Mouse (Mus musculus): Measurements from ENCODE around the gene Dmrtb1. TPM values are rescaled to one million over a fixed set of nuclear protein-coding genes. Genes with fewer than 3 reads are reported as not detected.

Gene Dmrtb1
- polyA plus RNA-seq, 1 experiment from 2014 or later: not detected

DNA sequence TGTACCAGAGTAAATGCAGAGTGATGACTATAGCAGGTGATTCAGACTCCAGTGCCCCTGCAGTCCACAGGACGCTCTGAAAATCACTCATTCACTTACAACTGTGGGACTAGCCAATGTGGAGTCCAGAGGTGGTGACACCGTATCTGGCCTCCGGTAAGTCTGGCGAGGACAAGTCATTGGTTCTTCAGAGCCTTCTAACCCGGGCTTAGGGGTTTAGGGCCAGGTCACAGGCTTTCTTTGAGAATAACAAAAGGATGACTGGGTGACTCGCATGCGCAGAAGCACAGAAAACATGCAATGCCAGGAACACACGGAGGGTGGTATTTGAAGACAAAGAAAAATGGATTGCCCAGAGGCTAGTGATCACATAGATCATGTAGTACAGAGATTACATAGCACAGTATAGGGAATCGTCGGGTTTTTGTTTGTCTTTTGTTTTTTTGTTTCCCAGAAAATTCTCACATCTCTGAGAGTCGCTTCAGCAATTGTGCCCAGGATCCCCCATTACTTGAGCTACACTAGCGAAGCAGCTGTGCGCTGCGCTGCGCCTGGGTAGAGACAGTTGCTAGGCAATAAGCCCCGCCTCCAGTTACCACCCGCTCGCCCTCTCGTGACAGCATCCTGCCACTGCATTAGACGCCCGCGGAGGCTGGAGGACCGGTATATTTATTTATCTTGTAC, 10.2 kb downstream of the Dmrtb1 start:
- H3K27ac ChIP-seq (ENCODE audit: low read depth): no peak overlapping the region
- no peak overlapping the region for H3K4me2 ChIP-seq (ENCODE audit: low read depth, low read length)
- peak; percentile 84 for DNase-seq
- H3K27me3 ChIP-seq (ENCODE audit: insufficient read depth, low read length): peaks cover 13% of the 10 kb centered on the region
- TF ChIP-seq CTCF (IDR thresholded peaks at IDR 0.05; ENCODE audit: low read depth): peak; percentile 65
- no peak for TF ChIP-seq EP300 (IDR thresholded peaks at IDR 0.05; ENCODE audit: low read depth)
- H3K4me1 ChIP-seq (ENCODE audit: insufficient read depth): 0 out of 2 replicates have a peak, but pooled peaks cover 2% of the 10 kb centered on the region
- no peaks in the 10 kb centered on the region for H3K36me3 ChIP-seq (replicated peaks; ENCODE audit: insufficient read depth, low read length)
- no peaks in the 10 kb centered on the region for H3K9me3 ChIP-seq (ENCODE audit: low read length)
- WGBS (ENCODE audit: insufficient replicate concordance): 23% methylated on average over 23 of the region's 23 CpGs
- peak; percentile 62 for ATAC-seq
- no peak overlapping the region for H3K9ac ChIP-seq (replicated peaks)
- no peak overlapping the region for H3K4me3 ChIP-seq (ENCODE audit: low read depth, low read length)

GRCm38 (mm10) chr4:107670731-107671130, 13.3 kb downstream of the Dmrtb1 start:
- DNase-seq: no peak
- WGBS (ENCODE audit: insufficient replicate concordance): 77% methylated on average over 5 of the region's 5 CpGs

GRCm38 (mm10) chr4:107668514-107668913, 15.5 kb downstream of the Dmrtb1 start:
- Histone ChIP-seq H3K27ac (ENCODE audit: low read depth) (no peak overlapping the region), H3K4me3 (ENCODE audit: low read depth, low read length) (no peak overlapping the region), H3K4me1 (ENCODE audit: insufficient read depth) (no peaks in the 10 kb centered on the region), H3K36me3 (replicated peaks; ENCODE audit: insufficient read depth, low read length) (no peaks in the 10 kb centered on the region), H3K9ac (replicated peaks) (no peak overlapping the region), H3K27me3 (ENCODE audit: insufficient read depth, low read length) (peaks cover 10% of the 10 kb centered on the region), H3K9me3 (ENCODE audit: low read length) (no peaks in the 10 kb centered on the region), H3K4me2 (ENCODE audit: low read depth, low read length) (no peak overlapping the region)
- WGBS (ENCODE audit: insufficient replicate concordance): 81% methylated on average over 2 of the region's 2 CpGs
- TF ChIP-seq EP300 (IDR thresholded peaks at IDR 0.05; ENCODE audit: low read depth) (no peak), CTCF (IDR thresholded peaks at IDR 0.05; ENCODE audit: low read depth) (no peak)
- ATAC-seq: no peak
- DNase-seq: no peak

More at GRCm38 (mm10) chr4:107670731-107671130, 13.3 kb downstream of the Dmrtb1 start:
- H3K27ac ChIP-seq (ENCODE audit: low read depth): no peak overlapping the region
- H3K4me2 ChIP-seq (ENCODE audit: low read depth, low read length): no peak overlapping the region
- H3K9ac ChIP-seq (replicated peaks): no peak overlapping the region
- H3K4me1 ChIP-seq (ENCODE audit: insufficient read depth): 0 out of 2 replicates have a peak, but pooled peaks cover 2% of the 10 kb centered on the region
- no peaks in the 10 kb centered on the region for H3K36me3 ChIP-seq (replicated peaks; ENCODE audit: insufficient read depth, low read length)
- peaks cover 13% of the 10 kb centered on the region for H3K27me3 ChIP-seq (ENCODE audit: insufficient read depth, low read length)
- H3K4me3 ChIP-seq (ENCODE audit: low read depth, low read length): no peak overlapping the region
- TF ChIP-seq EP300 (IDR thresholded peaks at IDR 0.05; ENCODE audit: low read depth) (no peak), CTCF (IDR thresholded peaks at IDR 0.05; ENCODE audit: low read depth) (no peak)
- no peaks in the 10 kb centered on the region for H3K9me3 ChIP-seq (ENCODE audit: low read length)
- no peak for ATAC-seq

GRCm38 (mm10) chr4:107660649-107661048, 23.4 kb downstream of the Dmrtb1 start:
- no peak overlapping the region for H3K4me2 ChIP-seq (ENCODE audit: low read depth, low read length)
- no peak overlapping the region for H3K27ac ChIP-seq (ENCODE audit: low read depth)
- H3K4me3 ChIP-seq (ENCODE audit: low read depth, low read length): no peak overlapping the region
- H3K36me3 ChIP-seq (replicated peaks; ENCODE audit: insufficient read depth, low read length): no peaks in the 10 kb centered on the region
- H3K27me3 ChIP-seq (ENCODE audit: insufficient read depth, low read length): no peaks in the 10 kb centered on the region
- ATAC-seq (no peak), DNase-seq (no peak)
- no peaks in the 10 kb centered on the region for H3K9me3 ChIP-seq (ENCODE audit: low read length)
- WGBS (ENCODE audit: insufficient replicate concordance): 84% methylated on average over 11 of the region's 11 CpGs
- no peak overlapping the region for H3K9ac ChIP-seq (replicated peaks)
- H3K4me1 ChIP-seq (ENCODE audit: insufficient read depth): no peaks in the 10 kb centered on the region
- TF ChIP-seq CTCF (IDR thresholded peaks at IDR 0.05; ENCODE audit: low read depth) (no peak), EP300 (IDR thresholded peaks at IDR 0.05; ENCODE audit: low read depth) (no peak)

GRCm38 (mm10) chr4:107653280-107653643, 30.8 kb downstream of the Dmrtb1 start:
- ATAC-seq: no peak

GRCm38 (mm10) chr4:107652598-107653279, 31.3 kb downstream of the Dmrtb1 start:
- Histone ChIP-seq H3K9me3 (ENCODE audit: low read length) (no peaks in the 10 kb centered on the region), H3K9ac (replicated peaks) (no peak overlapping the region), H3K36me3 (replicated peaks; ENCODE audit: insufficient read depth, low read length) (no peaks in the 10 kb centered on the region), H3K4me2 (ENCODE audit: low read depth, low read length) (peak overlapping the region; percentile 46; the same call in 1 of the 2 replicates), H3K27me3 (ENCODE audit: insufficient read depth, low read length) (no peaks in the 10 kb centered on the region), H3K27ac (ENCODE audit: low read depth) (no peak overlapping the region), H3K4me1 (ENCODE audit: insufficient read depth) (no peaks in the 10 kb centered on the region), H3K4me3 (ENCODE audit: low read depth, low read length) (no peak overlapping the region)
- peak; percentile 83 for TF ChIP-seq CTCF (IDR thresholded peaks at IDR 0.05; ENCODE audit: low read depth)
- no peak for TF ChIP-seq EP300 (IDR thresholded peaks at IDR 0.05; ENCODE audit: low read depth)
- ATAC-seq (peak; percentile 80), DNase-seq (peak; percentile 78)
- WGBS (ENCODE audit: insufficient replicate concordance): 4% methylated on average over 7 of the region's 7 CpGs

More at GRCm38 (mm10) chr4:107653280-107653643, 30.8 kb downstream of the Dmrtb1 start:
- Histone ChIP-seq H3K4me1 (ENCODE audit: insufficient read depth) (no peaks in the 10 kb centered on the region), H3K27me3 (ENCODE audit: insufficient read depth, low read length) (no peaks in the 10 kb centered on the region), H3K27ac (ENCODE audit: low read depth) (no peak overlapping the region), H3K36me3 (replicated peaks; ENCODE audit: insufficient read depth, low read length) (no peaks in the 10 kb centered on the region), H3K4me2 (ENCODE audit: low read depth, low read length) (no peak overlapping the region), H3K9ac (replicated peaks) (no peak overlapping the region), H3K4me3 (ENCODE audit: low read depth, low read length) (no peak overlapping the region), H3K9me3 (ENCODE audit: low read length) (no peaks in the 10 kb centered on the region)
- no peak for DNase-seq
- no peak for TF ChIP-seq CTCF (IDR thresholded peaks at IDR 0.05; ENCODE audit: low read depth)
- TF ChIP-seq EP300 (IDR thresholded peaks at IDR 0.05; ENCODE audit: low read depth): no peak
- 65% methylated on average over 5 of the region's 5 CpGs for WGBS (ENCODE audit: insufficient replicate concordance)

All from liver, postnatal 0 days (tissue).